Mouse (Mus musculus) liver, embryonic 14.5 days (tissue): ENCODE measurements around the gene C530008M17Rik. TPM values are rescaled to one million over a fixed set of nuclear protein-coding genes. Genes with fewer than 3 reads are reported as not detected.

ENCODE experiments used
- ATAC-seq: fragments of 200-750 bp; cut with Nextera tagmentation; 2 replicates; pipeline ENCODE4 v1.8.0; 2017; ENCODE audit warnings: moderate number of reproducible peaks, mild to moderate bottlenecking, moderate library complexity; ENCODE audit not compliant: insufficient read depth
- DNase-seq, 3 experiments: peaks; one replicate each; pipeline ENCODE4 v3.0.0-alpha.2; 2012 to 2013; ENCODE audit warnings: low read depth in 3 of 3, low spot score in 3 of 3
- H3K27ac ChIP-seq: fragments of 300-500 bp; sonication (generic); 2 replicates; pipeline ENCODE4 v1.5.1; 2014; ENCODE audit warnings: moderate library complexity, mild to moderate bottlenecking, control low read depth, inconsistent platforms
- H3K27me3 ChIP-seq: fragments of 300-500 bp; sonication (generic); 2 replicates; pipeline ENCODE4 v1.6.1; 2014; ENCODE audit warnings: mild to moderate bottlenecking, low read length, moderate library complexity; ENCODE audit not compliant: control insufficient read depth, insufficient read depth
- H3K36me3 ChIP-seq: fragments of 300-500 bp; sonication (generic); replicated peaks from 2 replicates; pipeline ENCODE4 v1.6.1; 2014; ENCODE audit warnings: low read depth; ENCODE audit not compliant: control insufficient read depth, insufficient read depth
- H3K4me1 ChIP-seq, 2 experiments: fragments of 200-500 bp in 1 of 2; fragments of 300-500 bp in 1 of 2; sonication (generic) in 1 of 2; replicated peaks; 2 replicates each; pipeline ENCODE4 v1.6.1; 2012 to 2014; ENCODE audit warnings: antibody characterized with exemption in 1 of 2, inconsistent platforms in 1 of 2, low read length in 1 of 2; ENCODE audit not compliant: control insufficient read depth in 2 of 2, insufficient read depth in 2 of 2
- H3K4me2 ChIP-seq: fragments of 300-500 bp; sonication (generic); 2 replicates; pipeline ENCODE4 v1.6.1; 2014; ENCODE audit warnings: low read depth, mild to moderate bottlenecking, control low read depth, moderate library complexity
- H3K4me3 ChIP-seq, 2 experiments: fragments of 200-500 bp in 1 of 2; fragments of 300-500 bp in 1 of 2; sonication (generic) in 1 of 2; 2 replicates each; pipeline ENCODE4 v1.5.1; 2012 to 2014; ENCODE audit warnings: low read depth in 2 of 2, low read length in 2 of 2, mild to moderate bottlenecking in 2 of 2, control low read depth in 1 of 2, inconsistent platforms in 1 of 2, moderate library complexity in 1 of 2; ENCODE audit not compliant: insufficient read depth in 1 of 2
- H3K9ac ChIP-seq: fragments of 300-500 bp; sonication (generic); replicated peaks from 2 replicates; pipeline ENCODE4 v1.6.1; 2014; ENCODE audit warnings: mild to moderate bottlenecking, control low read depth, moderate library complexity
- H3K9me3 ChIP-seq: fragments of 300-500 bp; sonication (generic); 2 replicates; pipeline ENCODE4 v1.6.1; 2016; ENCODE audit warnings: low read length, mixed read lengths; ENCODE audit not compliant: control insufficient read depth
- CTCF ChIP-seq: IDR thresholded peaks from 2 replicates; pipeline ENCODE4 v1.5.1; 2016; ENCODE audit warnings: antibody characterized with exemption, low read depth, control low read depth
- EP300 ChIP-seq: IDR thresholded peaks from 2 replicates; pipeline ENCODE4 v1.6.1; 2016; ENCODE audit warnings: antibody characterized with exemption, low read depth
- WGBS: fragments of 180-500 bp; shearing (Covaris S2); extraction: QIAGEN DNeasy Blood & Tissue Kit; methylation state at CpG from one replicate; pipeline ENCODE4 v1.1.7; 2014; ENCODE audit not compliant: insufficient replicate concordance; 5-methylcytosine and 5-hydroxymethylcytosine counted together
- polyA plus RNA-seq, 2 experiments: library from polyadenylated mRNA; depleted of rRNA in 1 of 2; stranded (reverse) in 1 of 2; unstranded in 1 of 2; fragments of >200 nt; fragmentation: Nextera tagmentation in 1 of 2; extraction: Ambion mirVana in 1 of 2; gene quantifications; 2 replicates each; pipeline versions ENCODE4 v1.2.1 to v1.2.3; 2012 to 2014

Gene C530008M17Rik
- polyA plus RNA-seq, 2 experiments, result 4.3 to 7.7 TPM

DNA sequence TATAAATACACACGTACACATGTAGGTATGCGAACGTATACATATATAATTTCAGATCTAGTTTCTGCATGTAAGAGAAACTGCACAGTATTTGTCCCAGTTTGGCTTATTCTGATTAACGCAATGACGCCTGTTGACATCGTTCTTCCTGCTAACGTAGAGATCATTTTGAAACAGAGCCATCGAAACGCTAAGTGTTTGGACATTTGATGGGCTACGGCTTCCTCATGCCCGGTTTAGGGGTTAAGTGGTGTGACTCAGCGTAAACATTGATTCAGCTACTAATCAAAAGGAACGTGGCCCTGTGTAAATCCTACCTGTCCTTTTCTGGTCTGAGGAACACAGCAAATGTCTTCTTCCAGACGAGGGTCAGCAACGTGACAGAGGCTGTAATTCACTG, 113.3 kb downstream of the C530008M17Rik start:
- H3K9me3 ChIP-seq, result no peaks in the 10 kb centered on the region; the same call in 1 of the 2 replicates
- DNase-seq (no peak), ATAC-seq (no peak)
- no peaks in the 10 kb centered on the region for H3K4me1 ChIP-seq
- H3K4me3 ChIP-seq, result no peak overlapping the region
- no peak overlapping the region for H3K9ac ChIP-seq
- H3K27me3 ChIP-seq, result no peaks in the 10 kb centered on the region
- no peak overlapping the region for H3K4me2 ChIP-seq
- H3K27ac ChIP-seq, result no peak overlapping the region
- H3K36me3 ChIP-seq, result no peaks in the 10 kb centered on the region
- TF ChIP-seq CTCF (no peak), EP300 (no peak)
- WGBS, result 78% methylated on average over 15 of the region's 15 CpGs

DNA sequence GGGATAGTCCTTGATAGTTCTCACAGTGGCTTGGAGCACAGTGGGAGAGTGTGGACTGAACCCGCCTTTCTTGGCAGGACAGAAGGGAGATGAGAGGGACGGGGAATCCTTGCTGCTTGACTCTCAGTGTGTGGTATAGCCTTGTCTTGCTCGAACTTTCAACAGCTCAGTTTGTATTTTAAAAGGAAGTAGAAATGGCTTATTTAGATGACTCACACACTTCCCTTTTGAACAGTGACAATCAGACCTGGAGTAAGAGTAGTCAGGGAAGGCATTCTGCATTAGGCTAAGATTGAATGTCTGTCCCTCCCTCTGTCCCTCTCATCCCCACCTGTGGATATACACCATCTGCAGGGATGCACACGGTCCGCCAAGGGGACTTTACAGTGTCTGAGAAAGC, 115.1 kb downstream of the C530008M17Rik start:
- Histone ChIP-seq H3K27me3 (no peaks in the 10 kb centered on the region), H3K9me3 (no peaks in the 10 kb centered on the region), H3K4me1 (no peaks in the 10 kb centered on the region), H3K27ac (no peak overlapping the region), H3K4me3 (no peak overlapping the region), H3K36me3 (no peaks in the 10 kb centered on the region), H3K4me2 (no peak overlapping the region), H3K9ac (no peak overlapping the region)
- WGBS, result 70% methylated on average over 5 of the region's 5 CpGs
- TF ChIP-seq CTCF (no peak), EP300 (no peak)
- DNase-seq (no peak), ATAC-seq (no peak)

DNA sequence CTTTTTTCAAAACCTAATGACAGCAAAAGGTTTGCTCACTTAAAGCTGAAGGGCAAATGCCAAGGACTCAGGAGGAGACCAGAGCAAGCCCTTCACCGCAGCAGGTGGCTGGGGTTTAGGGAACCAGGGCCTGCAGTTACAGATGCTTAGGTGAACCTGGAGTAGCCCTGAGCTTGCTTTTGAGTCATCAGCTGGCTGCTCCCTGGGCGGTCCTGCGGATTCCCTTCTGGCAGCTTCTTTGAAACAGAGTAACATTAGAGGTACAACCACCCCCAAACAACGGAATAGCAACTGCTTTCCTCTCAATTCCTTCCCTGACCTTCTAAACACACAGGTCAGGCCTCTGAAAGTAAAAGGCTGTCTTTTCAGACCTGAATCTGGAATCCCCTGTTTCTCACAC, 116.5 kb downstream of the C530008M17Rik start:
- ATAC-seq (no peak), DNase-seq (no peak)
- Histone ChIP-seq H3K36me3 (no peaks in the 10 kb centered on the region), H3K27me3 (no peaks in the 10 kb centered on the region), H3K9ac (no peak overlapping the region), H3K27ac (no peak overlapping the region), H3K4me1 (no peaks in the 10 kb centered on the region), H3K4me2 (no peak overlapping the region), H3K9me3 (no peaks in the 10 kb centered on the region), H3K4me3 (no peak overlapping the region)
- TF ChIP-seq EP300, result no peak
- TF ChIP-seq CTCF, result no peak
- WGBS, result 84% methylated on average over 4 of the region's 4 CpGs

DNA sequence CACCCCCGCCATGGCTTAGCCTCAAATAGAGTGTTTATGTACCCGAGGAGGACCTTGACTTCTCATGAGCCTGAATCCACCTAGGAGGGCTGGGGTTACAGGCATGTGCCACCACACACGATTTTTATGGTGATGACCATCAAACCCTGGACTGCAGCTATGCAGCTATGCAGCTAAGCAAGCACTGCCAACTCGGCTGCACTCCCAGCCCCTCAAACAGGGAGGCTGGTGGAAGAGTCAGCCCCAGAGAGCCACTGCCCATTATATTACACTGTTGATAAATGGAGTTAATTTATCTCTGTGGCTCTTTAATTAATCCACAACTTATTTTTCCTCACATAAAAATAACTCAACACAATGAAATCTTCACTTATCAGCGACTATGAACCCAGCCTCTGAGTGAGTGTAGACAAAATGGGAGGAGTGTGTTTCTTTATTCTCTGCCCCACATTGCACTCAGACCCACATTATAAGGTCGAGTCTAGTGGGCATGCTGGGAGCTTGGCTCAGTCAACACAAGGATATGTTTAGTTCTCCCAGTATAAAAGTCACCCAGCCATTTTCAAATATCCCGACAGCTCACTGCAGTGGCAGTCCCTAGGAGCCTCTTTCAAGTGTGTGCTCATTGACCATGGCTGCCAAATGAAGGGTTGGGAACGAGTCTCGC, 117.3 kb downstream of the C530008M17Rik start:
- no peak overlapping the region for H3K9ac ChIP-seq
- H3K9me3 ChIP-seq, result no peaks in the 10 kb centered on the region
- no peaks in the 10 kb centered on the region for H3K27me3 ChIP-seq
- H3K4me1 ChIP-seq, result no peaks in the 10 kb centered on the region
- H3K4me3 ChIP-seq, result no peak overlapping the region
- ATAC-seq (no peak), DNase-seq (no peak)
- WGBS, result 72% methylated on average over 9 of the region's 9 CpGs
- H3K4me2 ChIP-seq, result no peak overlapping the region
- no peak for TF ChIP-seq CTCF
- no peak for TF ChIP-seq EP300
- H3K27ac ChIP-seq, result no peak overlapping the region
- no peaks in the 10 kb centered on the region for H3K36me3 ChIP-seq

DNA sequence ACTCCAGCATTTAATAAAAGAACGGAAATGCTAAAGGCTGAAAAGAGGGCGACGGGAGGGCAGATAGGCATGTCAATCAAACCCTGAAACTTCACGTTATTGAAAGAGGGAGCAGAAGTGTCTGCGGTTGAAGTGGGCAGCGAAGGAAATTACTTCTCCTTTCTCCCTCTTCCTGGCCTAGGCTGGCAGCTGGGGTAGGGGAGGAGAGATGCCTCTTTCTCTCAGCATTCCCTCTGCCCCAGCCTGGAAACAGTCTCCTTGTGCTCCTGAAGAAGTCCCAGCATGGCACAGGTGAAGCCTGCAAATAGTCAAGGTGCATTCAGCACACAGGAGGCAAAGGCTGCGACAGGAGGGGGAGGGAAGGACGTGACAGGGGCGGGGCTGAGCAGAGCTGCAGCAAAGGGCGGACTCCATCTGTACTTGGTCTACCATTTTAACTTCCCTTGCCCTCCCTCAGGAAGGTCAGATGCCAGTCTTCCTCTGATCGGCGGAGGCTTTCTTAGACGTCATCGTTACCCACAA, 122.8 kb downstream of the C530008M17Rik start:
- Histone ChIP-seq H3K27ac (no peak overlapping the region), H3K36me3 (no peaks in the 10 kb centered on the region), H3K27me3 (no peaks in the 10 kb centered on the region), H3K9me3 (no peaks in the 10 kb centered on the region), H3K4me3 (peak overlapping the region; percentile 5 to 44), H3K4me2 (peak overlapping the region; percentile 44), H3K4me1 (peaks cover 0 to 6% of the 10 kb centered on the region in 2 experiments; a peak in 2 of 4 replicates), H3K9ac (peak overlapping the region; percentile 29; the same call in 1 of the 2 replicates)
- TF ChIP-seq EP300 (no peak), CTCF (no peak)
- DNase-seq, result peak in 2 of 3 experiments; percentile 7 to 30
- ATAC-seq, result peak; percentile 65; the same call in 1 of the 2 replicates
- WGBS, result 6% methylated on average over 14 of the region's 14 CpGs
